Mouse (Mus musculus) 3134 (cell line): ENCODE data around the gene Neurl1b.

Source experiments
- DNase-seq: peaks from one replicate; pipeline ENCODE4 v3.0.0-alpha.2; 2011; ENCODE audit warnings: low spot score; ENCODE audit not compliant: insufficient read length; ENCODE audit errors: extremely low read depth

Gene Neurl1b

GRCm38 (mm10) chr17:26414523-26415354 lies at the start of gene Neurl1b:
Gene Neurl1b (plus strand): TSS chr17:26414829.
- DNase-seq = peak; percentile 86

GRCm38 (mm10) chr17:26366792-26367191 lies 47.8 kb upstream of the Neurl1b start:
- no peak for DNase-seq

GRCm38 (mm10) chr17:26368336-26368992 lies 46.2 kb upstream of the Neurl1b start:
- DNase-seq = peak; percentile 78

GRCm38 (mm10) chr17:26370521-26371245 lies 43.9 kb upstream of the Neurl1b start:
- peak; percentile 32 for DNase-seq

GRCm38 (mm10) chr17:26371246-26371535 lies 43.4 kb upstream of the Neurl1b start:
- DNase-seq = no peak

GRCm38 (mm10) chr17:26373211-26373610 lies 41.4 kb upstream of the Neurl1b start:
- no peak for DNase-seq

GRCm38 (mm10) chr17:26376416-26376815 lies 38.2 kb upstream of the Neurl1b start:
- DNase-seq = no peak

GRCm38 (mm10) chr17:26376994-26377744 lies 37.5 kb upstream of the Neurl1b start:
- no peak for DNase-seq

GRCm38 (mm10) chr17:26380280-26380985 lies 34.2 kb upstream of the Neurl1b start:
- no peak for DNase-seq

GRCm38 (mm10) chr17:26380986-26381446 lies 33.6 kb upstream of the Neurl1b start:
- DNase-seq = no peak

GRCm38 (mm10) chr17:26381613-26382012 lies 33.0 kb upstream of the Neurl1b start:
- DNase-seq = no peak

- DNase-seq = no peak
These were observed 32.5 kb upstream of the Neurl1b start for GRCm38 (mm10) chr17:26382176-26382575.

- no peak for DNase-seq
These were observed 31.9 kb upstream of the Neurl1b start for GRCm38 (mm10) chr17:26382687-26383086.

GRCm38 (mm10) chr17:26384111-26384510 lies 30.5 kb upstream of the Neurl1b start:
- no peak for DNase-seq

GRCm38 (mm10) chr17:26385252-26386130 lies 29.1 kb upstream of the Neurl1b start:
- DNase-seq = no peak

- no peak for DNase-seq
These were observed 28.5 kb upstream of the Neurl1b start for GRCm38 (mm10) chr17:26386131-26386481.

- DNase-seq = no peak
These were observed 26.5 kb upstream of the Neurl1b start for GRCm38 (mm10) chr17:26388106-26388505.

GRCm38 (mm10) chr17:26389241-26389640 lies 25.4 kb upstream of the Neurl1b start:
- DNase-seq = no peak

- no peak for DNase-seq
These were observed 24.0 kb upstream of the Neurl1b start for GRCm38 (mm10) chr17:26390666-26391065.
